Mouse (Mus musculus): ENCODE results near the gene Vmp1.

Vmp1 gene

GRCm38 (mm10) chr11:86600209-86600557, 83.5 kb downstream of the Vmp1 start:
- DNase-seq (ENCODE audit: low spot score) = no peak

DNA sequence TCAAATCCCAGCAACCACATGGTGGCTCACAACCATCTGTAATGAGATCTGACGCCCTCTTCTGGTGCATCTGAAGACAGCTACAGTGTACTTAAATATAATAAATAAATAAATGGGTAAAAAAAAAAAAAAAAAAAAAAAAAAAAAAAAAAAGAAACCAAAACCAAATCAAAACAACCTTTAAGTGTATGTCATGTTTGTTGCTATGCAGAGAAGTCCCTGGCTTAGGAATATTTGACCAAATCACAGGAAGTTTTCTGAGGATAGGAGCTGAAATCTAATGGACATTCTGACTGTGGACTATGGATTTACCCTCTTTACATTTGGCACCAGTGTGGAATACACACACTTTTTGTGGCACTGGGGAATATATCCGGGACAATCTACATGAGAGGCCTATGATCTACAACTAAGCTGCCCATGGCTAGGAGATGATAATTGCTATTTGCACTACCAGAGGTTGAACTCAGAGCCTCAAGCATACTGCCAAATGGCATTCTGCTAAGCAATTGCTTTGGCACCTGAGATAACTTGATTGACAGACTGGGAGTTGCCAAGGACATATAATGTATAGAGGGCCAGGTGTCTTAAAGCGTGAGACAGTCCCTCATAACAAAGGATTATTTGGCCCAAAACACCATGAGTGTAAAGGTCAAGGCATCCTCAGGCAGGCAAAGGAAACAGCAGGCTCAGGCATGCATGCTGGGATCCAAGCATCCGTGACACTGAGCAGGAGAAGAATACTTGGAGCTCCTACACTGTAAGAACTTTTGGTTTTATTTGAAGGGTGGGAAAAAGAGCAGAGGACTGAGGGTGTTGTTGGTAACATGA, 84.0 kb downstream of the Vmp1 start:
- DNase-seq (ENCODE audit: low spot score) = no peak

DNA sequence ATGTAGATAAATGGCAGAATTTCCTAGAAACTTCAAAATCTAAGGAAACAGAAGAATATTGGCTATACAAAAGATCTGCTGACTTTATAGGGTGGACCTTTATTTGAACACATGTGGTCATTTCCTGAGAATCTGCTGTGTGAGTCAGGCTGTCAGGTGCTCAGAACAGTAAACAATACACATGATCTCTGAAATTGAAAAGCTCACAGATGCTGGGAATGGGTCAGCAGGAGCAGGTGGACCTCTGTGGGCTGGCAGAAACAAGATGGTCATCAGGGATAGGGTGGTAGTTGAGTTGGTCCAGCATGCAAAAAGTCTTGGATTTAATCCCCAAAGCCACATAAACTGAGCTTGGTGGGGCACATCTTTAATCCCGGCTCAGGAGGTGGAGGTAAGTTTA, 85.1 kb downstream of the Vmp1 start:
- no peak for DNase-seq (ENCODE audit: low spot score)

DNA sequence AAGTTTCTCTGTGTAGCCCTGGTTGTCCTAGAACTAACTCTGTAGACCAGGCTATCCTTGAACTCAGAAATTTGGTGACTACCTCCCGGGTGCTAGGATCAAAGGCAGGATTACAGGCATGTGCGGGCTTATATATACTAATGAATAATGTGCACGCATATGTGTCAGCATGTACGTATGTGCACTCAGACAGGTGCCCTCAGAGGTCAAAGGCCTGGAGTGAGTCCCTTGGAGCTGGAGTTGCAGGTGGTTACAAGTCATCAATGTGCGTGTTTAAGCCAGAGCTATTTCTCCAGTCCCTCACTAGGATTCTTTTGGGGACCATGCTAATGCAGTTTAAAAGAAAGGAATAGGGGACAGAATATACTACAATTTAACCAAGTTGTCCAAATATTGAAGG, 85.5 kb downstream of the Vmp1 start:
- DNase-seq (ENCODE audit: low spot score) = no peak

GRCm38 (mm10) chr11:86596976-86597375, 86.7 kb downstream of the Vmp1 start:
- DNase-seq (ENCODE audit: low spot score) = no peak

GRCm38 (mm10) chr11:86596187-86596960, 87.3 kb downstream of the Vmp1 start:
- DNase-seq (ENCODE audit: low spot score) = no peak

DNA sequence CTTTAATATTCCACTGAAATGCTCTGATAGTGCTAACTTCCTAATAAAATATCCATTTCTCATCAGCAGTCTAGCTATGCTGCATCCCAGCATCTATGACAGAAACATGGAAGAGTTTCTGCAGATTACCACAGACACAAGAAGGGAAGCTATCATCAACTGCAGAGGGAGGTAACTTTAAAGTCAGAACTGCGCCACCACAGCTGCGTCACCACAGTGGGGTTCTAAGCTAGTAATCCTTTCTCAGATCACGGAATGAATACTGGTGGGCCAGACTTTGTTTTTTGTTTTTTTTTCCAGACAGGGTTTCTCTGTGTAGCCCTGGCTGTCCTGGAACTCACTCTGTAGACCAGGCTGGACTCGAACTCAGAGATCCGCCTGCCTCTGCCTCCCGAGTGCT, 88.3 kb downstream of the Vmp1 start:
- no peak for DNase-seq (ENCODE audit: low spot score)

- DNase-seq (ENCODE audit: low spot score) = no peak
These were observed 89.3 kb downstream of the Vmp1 start for GRCm38 (mm10) chr11:86594188-86594876.

- DNase-seq (ENCODE audit: low spot score) = no peak
These were observed 90.2 kb downstream of the Vmp1 start for GRCm38 (mm10) chr11:86593443-86593842.

- no peak for DNase-seq (ENCODE audit: low spot score)
These were observed 90.6 kb downstream of the Vmp1 start for GRCm38 (mm10) chr11:86592993-86593392.

DNA sequence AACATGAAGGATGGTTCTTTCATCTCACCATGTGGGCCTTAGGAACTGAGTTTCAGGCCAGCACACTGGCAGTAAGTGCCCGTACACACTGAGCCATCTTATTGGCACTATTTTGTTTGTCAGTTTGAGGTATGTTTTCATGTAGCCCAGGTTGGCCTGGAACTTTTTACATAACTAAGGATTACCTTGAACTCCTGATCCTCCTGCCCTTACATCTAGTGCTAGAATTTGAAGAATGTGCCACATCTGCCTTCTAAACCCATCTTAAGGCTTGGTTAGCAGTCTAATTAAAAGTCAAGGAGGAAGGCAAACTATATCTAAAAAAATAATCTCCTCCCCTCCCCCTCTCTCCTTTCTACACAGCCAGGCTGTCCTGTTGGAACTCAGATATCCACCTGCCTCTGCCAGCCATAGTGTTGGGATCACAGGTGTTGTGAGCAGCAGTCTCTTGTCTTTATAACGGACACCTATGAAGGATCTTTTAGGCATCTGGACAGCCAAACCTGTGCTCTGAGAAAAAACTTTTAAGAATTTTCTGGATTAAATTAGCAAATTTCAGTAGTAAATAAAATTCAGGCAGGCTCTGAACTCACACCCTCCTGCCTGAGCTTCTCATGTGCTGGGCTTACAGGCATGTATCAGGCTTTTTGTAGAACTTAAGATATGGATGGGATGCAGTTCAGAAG, 91.6 kb downstream of the Vmp1 start:
- DNase-seq (ENCODE audit: low spot score) = no peak

DNA sequence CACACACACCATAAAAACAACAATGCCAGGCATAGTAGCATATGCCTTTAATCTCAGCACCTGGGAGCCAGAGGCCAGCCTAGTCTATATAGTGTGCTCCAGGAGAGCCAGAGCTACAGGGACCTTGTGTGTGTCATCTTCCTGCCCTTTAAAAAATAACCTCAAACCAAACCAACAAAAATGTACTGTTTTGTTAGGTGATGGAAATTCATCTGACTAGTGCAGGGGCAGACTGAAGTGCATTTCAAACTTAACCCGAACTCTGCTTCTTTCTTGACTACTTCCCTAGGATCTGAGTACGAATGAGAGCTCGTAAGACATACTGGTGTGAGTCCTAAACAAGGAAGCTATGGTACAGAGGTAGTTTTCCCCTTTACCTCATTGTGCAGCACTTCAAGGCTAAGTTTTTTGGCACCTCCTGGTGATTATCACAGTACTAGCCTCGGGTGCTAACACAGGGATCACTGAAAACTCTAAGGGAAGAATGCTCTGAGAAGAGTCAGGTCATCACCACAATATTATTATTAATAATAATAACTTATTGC, 92.3 kb downstream of the Vmp1 start:
- no peak for DNase-seq (ENCODE audit: low spot score)

- no peak for DNase-seq (ENCODE audit: low spot score)
These were observed 93.1 kb downstream of the Vmp1 start for GRCm38 (mm10) chr11:86590579-86590978.

- no peak for DNase-seq (ENCODE audit: low spot score)
These were observed 93.6 kb downstream of the Vmp1 start for GRCm38 (mm10) chr11:86590066-86590465.

DNA sequence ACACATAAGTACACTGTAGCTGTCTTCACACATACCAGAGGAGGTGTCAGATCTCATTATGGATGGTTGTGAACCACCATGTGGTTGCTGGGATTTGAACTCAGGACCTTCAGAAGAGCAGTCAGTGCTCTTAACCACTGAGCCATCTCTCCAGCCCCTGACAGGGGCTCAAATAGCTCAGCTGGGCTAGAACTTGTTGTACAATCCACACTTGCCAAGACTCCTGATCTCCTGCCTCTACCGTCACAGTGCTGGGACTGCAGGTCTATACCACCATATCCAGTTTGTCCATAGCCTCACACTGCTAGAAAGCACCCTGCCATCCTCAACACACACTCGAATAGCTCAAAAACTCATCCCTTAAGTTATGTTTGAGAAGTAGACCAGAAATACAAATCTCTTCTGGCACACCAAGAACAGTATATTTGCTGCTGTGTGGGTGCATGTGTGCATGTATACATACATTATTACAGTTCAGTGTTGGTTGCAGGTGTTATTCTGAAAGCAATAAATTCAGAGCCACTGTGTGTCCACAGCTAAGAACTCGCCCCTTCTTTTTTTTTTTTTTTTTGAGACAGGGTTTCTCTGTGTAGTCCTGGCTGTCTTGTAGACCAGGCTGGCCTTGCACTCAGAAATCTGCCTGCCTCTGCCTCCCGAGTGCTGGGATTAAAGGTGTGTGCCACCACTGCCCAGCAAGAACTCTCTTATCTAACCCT, 94.9 kb downstream of the Vmp1 start:
- no peak for DNase-seq (ENCODE audit: low spot score)

DNA sequence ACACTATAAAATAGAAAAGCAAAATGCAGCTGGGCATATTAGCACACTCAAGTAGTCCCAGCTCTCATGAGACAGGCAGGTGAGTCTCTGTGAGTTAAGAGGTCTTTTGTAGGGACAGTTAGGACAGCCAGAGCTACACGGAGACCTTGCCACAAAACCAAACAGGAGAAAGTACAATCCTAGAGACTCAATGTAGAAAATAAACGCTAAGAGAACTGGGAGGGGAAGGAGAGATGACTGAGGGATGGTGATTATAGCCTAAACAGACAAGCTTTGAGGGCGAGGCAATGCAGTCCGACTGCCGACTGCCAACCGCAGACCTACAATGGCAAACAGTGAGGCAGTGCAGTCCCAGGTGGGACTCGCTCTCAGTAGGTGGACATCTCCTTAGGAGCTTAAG, 95.8 kb downstream of the Vmp1 start:
- DNase-seq (ENCODE audit: low spot score) = no peak

- peak; percentile 80 for DNase-seq (ENCODE audit: low spot score)
These were observed 96.5 kb downstream of the Vmp1 start for GRCm38 (mm10) chr11:86586868-86587792.

DNA sequence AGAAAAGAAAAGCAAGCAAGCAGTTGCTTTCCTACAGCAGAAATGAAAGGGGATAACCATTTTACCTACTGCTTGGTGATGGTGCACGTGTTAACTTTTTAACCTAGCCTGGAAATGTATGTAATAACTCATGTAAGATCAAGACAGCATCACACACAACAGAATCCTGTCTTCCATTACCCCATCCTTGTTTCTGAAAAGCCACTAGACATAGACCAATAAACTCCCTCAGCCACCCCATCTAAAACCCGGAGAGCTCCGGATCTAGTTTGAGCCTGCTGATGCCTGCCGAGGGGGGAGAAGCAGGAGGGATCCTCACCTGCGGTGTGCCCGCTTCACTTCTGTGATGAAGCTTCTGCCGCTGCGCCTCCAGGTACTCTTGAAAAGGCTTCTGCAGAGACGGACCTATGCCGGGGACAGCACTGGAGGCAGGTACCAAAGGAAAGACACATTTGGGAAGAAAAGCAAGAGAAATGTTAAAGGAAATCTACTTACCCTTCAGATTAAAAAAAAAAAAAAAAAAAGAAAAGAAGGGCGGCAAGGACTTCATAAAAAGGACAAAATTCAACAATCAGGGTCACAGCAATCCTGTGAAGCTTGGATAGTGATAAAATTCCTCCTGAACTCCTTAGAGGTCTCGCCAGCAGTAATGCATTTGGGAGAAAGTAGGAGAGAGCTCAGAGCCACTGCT, 97.3 kb downstream of the Vmp1 start:
- peak; percentile 58 for DNase-seq (ENCODE audit: low spot score)

- DNase-seq (ENCODE audit: low spot score) = no peak
These were observed 98.0 kb downstream of the Vmp1 start for GRCm38 (mm10) chr11:86585598-86585984.

Measured in c-Kit-positive CD71-positive TER-119-positive erythroid progenitor cells, embryonic 14.5 days (primary cell).